Mouse (Mus musculus): ENCODE measurements around the gene Plekhs1. TPM values are rescaled to one million over a fixed set of nuclear protein-coding genes. Genes with fewer than 3 reads are reported as not detected.

Gene Plekhs1
- not detected for total RNA-seq (2021)
- long read RNA-seq, experiment 1: 0 reads
- long read RNA-seq, experiment 2: 0 reads

DNA sequence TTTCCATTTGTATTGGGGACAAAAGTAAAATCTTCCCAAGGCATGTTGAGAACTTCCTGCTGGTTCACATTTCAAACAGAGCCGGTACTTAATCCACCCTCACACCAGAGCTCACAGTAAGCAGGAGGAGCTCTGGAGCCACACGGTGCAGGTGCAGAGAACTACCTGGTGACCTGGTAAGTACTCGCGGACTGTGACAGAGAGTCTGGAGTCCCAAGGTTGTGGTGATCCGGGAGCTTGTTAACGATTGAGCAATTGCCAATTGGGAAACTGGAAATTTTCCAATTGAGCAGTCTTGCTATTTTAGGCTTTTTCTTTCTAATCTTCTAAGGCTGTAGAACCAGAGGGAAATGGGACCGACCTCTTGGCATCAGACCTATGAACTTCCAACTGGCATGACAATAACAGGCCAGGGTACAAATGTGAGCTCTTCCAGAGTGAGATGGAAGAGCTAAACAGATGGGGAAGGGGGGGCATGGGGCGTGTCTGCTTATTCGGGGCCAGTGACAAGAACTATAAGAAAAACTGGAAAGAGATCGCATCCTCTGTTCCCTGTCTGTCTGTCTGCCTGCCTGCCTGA, at the start of gene Plekhs1:
Gene Plekhs1, plus strand, starts transcription at position 119 of the 580 bp plus-strand sequence.
- DNase-seq: no peak

DNA sequence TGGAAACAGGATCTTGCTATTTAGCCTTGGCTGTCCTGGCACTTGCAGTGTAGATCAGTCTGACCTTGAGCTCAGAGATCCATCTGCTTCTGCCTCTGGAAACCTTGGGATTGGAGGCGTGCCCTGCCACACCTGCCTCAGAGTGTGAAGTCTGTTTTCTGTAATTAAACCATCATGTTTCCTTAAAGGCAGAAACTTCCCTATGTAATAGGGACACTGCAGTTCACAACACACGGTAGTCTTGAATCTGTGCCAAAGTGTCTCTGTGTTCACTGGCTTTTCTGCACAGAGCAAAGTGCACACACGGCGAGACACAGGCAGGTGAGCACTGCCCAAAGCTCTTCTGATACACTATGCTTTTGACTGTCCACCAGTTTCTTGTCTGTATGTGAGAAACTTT, 43.0 kb upstream of the Plekhs1 start:
- DNase-seq: no peak

DNA sequence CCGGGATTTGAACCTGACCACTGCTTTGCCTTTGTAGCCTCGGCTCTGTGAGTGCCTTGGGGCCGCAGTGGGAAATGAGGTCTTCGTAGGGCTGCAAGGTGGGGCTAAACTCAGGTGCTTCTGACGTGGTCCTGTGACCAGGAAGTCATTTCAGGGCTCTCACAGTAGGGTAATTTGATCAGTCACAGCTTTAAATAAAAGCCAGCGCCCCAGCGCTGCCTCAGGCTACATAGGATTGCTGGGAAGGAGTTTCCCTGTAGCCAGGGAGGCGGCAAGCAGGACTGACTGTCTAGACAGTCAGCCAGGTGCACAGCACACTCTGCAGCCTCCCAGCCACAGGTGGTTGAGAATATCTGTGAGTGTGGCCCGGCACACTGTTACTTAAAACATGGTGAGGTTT, 42.0 kb upstream of the Plekhs1 start:
- DNase-seq: no peak

DNA sequence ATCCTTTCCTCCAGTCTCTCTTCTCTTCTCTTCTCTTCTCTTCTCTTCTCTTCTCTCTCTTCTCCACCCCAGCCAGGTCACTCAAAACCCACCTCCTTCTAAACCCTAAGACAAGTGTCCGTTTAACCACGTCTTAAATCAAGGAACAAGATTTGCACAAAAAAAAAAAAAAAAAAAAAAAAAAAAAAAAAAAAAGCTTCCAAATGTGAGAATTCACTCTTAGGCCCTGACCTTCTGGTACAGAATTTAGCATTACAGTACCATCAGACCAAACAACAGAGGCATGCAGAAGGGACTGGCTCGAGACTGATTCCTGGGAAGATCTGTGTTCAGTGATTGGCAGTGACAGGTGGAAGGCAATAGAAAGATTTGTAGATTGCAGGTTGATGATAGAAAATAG, 41.1 kb upstream of the Plekhs1 start:
- no peak for DNase-seq

DNA sequence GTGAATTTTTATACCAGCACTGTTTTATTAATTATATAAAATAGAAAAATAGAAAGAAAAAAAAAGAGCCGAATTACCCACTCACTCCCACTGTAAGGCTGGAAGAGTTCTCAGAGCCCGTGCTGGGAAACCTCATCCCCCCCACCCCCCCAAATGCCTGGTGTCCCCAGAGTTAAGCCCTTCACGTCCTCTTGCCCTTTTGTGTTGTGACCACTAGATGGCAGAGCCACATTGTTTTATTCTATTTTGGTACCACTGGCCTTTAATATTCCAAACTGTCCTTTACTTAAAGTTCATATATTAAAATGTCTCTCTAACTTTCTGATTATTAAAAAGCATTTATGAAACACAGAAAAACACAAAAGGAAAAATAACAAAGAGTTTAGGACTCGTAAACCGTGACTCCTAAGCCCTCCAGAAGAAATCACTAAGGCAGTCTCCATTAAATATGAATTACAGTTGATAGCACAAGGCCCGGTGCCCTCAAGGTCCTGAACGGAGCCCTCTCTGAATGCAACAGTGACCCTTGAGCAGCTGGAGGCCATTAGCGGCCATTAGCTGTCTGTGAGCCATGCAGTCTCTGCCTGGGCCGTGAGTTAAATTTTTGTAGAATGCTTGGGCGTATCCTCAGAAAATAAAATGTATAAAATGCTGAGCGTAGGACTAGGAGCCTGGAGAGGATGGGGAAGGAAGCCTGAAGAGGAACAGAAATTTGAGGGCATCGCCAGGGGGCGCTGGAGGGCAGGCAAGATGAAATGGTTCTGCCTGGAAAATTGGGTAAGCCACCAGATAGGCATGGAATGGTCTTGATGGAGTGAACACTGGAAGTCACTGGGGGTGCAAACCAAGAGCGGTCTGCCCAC, 38.7 kb upstream of the Plekhs1 start:
- DNase-seq: peak; percentile 72

DNA sequence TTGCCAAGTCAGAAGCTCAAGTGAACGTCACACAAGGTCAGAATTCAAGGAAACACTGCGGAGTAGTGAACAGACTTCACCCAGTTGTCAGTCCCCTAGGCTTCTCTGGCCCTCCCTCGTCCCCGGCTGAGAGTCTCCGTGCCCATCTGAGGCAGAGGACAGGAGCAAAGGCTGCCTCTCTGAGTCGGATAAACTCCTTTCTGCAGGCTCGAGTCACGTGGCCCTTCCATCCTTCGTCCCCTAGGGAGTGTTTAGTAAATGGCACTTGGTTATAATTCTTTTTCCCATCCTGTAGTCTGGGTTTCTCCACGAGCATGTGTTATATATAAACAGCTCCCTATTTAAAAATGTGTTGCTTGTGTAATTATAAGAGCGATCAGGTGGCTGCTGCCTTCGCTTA, 38.1 kb upstream of the Plekhs1 start:
- DNase-seq: no peak

DNA sequence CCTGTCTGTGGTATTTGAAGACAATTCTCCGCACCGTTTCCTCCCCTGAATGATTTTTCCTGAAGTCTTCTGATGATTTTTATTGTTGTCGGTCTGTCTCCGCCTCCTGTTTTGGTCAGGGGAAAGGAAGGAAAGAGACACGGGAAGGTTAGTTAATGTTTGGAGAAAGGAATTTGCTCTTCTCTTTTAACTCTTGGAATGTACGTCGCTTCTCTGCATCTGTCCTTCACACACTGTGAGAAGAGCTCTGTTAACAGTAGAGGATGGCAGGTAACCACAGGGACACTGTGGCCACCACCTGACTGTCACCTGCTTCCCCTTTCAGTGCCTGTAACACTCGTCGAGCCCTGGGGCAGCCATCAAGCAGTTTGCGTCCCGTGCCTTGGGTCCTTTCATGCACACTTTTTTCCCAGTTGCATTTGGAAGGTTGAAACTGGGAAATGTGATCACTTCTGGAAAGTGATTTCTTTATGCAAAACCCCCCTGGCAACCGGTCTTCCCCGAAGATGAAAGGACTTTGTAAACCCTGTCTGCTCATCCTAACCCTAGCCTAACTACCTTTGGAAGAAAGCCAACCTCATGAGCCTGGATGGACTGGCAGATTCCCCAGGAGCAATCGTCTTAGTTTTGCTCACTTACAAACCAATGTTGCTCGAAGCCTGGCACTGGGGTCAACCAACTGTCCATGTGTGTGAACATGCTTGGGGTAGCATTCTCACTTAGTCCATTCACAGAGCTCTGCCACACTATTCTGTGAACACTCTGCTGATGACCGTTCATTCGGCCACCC, 36.6 kb upstream of the Plekhs1 start:
- DNase-seq: no peak

DNA sequence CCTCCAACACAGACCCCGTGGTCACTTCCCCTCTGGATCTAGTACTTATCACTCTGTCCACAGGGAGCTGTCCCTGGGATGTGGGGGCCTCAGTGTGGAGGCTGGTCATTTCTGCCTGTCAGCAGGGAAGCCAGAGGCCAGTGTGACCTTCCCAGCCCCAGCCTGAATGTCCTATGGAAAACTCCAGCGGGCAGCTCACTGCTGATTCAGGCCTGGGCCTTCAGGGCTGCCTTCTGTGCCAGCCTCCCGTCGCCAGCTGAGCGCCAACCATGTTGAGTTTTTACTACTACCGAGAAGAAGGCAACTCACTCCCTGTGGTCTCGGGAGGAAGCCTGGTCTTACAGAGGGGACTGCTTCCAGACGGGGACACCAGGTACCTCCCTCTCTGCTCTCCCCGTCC, 35.9 kb upstream of the Plekhs1 start:
- no peak for DNase-seq

DNA sequence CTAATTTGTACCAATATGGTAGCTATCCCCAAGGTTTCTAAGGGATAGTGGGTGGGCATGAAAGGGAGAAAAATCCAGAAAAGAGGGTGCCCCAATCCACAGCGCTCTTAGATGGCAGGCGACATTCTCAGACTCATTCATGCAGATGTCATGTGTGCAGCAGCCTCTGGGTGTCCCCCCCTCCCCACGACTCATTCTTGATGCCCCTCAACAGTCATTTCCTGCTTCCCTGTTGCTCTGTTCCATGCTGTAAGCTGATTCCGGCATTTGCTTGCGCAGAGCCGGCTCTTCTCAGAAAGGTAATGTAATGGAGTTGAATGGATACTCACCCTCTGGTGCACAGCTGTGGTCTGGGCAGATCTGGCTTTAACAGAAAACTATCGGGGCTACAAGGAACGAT, 31.1 kb upstream of the Plekhs1 start:
- no peak for DNase-seq

DNA sequence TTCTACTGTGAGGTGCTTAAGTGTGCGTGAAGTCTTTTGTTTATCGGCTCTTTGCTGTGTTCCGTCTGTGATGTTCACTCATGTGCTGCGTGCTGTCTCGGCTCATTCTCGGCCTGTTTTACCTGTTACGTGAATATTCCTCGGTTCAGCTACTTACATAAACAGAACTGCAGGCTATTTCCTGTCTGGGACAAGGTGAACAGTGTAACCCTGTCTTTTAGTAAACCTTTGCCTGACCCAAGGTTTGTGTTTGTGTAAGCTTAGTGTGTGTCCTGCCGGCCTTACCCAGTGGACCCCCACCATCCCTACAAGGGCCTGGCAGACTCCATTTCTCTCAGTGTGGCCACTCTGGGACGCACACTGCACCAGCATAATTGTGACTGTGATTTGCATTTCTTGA, 28.7 kb upstream of the Plekhs1 start:
- DNase-seq: no peak

DNA sequence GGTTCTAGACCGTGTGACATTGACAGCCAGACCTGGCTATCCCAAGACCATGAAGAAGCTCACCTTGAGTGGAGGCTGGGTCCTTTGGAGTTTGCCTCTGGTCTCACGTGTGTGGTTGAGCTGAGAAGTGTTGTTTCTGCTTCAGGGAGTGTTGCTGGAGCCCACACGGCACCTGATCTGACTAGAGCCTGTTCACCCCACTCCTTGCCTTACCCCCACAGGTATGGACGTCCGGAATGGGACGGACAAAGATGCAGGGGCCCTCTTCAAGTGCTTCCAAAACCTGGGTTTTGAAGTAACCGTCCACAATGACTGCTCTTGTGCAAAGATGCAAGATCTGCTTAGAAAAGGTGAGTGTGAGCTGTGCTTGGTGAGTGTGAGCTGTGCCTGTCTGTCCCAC, 27.9 kb upstream of the Plekhs1 start:
- DNase-seq: no peak

DNA sequence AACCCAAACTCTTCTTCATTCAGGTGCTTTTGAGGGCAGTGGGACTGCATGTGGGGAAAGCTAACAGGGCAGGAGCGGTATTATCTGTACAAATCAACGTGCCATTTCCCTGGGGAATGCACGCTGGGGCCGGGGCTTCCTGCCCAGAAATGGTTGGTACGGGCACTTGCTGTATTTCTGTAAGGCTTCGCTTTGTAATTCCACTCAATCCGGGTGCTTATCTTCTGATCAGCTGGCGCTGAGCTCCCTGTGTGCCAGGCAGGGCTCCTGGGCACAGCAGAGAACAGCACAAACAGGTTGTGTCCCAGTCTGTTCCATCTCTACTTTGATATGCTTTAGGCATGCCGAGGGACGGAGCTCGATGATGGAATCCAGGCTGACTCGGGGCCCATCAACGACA, 25.1 kb upstream of the Plekhs1 start:
- no peak for DNase-seq

DNA sequence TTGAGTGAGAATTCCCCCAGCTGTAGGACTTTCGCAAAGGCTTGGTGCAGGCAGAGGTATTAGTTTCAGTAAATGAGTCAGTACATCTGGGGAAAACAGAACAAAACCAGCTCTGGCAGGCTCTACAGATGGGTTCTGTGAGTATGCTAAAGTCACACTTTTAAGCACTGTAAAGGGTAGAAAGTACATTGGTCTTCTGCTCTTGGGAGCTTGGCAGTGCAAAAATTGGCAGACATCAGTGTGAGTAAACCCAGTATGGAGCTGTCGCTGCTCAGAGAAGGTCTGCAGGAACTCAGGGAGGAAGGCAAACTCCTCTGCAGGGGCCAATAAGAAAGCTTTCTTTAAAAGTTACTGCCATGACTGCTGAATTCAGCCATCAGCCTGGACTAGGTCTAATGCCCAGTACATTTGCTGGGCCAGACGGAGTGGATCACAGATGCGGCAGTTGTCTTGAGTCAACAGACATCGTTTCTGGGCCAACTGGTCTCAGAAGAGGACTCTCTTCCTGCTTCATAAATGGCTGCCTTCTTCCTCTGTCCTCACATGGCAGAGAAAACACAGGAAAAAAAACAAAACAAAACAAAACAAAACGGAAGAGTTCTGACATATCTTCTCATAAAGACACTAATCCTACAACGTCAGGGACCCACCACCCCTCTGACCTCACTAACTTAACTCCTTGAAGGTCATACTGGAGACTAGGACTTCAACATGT, 22.9 kb upstream of the Plekhs1 start:
- no peak for DNase-seq

DNA sequence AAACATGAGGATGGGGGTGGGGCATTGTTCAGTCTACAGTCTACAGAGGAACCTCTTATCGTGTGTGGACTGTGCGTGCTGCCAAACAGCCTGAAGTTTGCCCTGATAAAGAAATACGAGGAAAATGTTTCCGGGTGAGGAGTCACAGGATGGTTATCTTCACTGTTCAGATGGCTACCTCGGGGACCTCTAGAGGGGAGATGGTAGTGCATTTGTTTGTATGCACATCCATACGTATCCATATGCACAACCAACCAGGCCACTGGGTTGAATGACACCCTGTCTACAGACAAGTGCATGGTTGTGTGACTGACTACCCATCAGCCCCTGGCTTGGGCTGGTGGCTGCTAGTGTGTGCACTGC, 22.4 kb upstream of the Plekhs1 start:
- no peak for DNase-seq

DNA sequence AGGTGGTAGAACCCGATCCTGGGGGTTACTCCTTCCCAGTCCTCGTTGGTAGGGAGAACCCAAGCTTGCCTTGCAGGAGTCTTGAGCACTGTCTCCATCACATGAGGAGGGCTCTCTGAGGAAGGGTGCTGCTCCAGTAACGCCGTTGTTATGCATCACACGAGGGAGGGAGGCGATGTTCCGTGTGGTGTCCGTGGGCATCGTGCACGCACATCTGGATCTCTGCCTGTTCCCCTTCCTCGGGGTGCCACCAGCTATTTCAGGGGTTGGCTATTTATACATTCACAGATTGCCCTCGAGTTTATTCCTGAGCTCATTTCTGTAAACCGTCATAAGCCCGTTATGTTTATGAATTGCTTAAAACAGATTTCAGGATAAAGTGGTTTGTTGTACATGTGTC, 18.0 kb upstream of the Plekhs1 start:
- no peak for DNase-seq

DNA sequence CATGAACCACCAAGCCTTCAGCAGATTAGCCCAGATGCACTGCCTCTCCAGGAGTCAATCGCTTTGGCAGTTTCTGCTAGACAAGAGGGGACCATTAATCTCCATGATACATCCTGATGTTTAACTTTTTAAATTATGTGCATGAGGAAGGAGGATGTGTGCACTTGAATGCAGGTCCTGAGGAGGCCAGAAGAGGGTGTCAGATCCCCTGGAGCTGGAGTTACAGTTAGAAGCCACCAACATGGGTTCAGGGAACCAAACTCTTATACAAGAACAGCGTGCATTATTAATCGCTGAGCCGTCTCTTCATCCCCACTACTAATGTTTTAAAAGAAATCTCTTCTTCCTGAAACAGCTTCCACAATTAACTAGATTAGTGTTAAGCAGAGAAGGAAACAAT, 12.7 kb upstream of the Plekhs1 start:
- DNase-seq: no peak

DNA sequence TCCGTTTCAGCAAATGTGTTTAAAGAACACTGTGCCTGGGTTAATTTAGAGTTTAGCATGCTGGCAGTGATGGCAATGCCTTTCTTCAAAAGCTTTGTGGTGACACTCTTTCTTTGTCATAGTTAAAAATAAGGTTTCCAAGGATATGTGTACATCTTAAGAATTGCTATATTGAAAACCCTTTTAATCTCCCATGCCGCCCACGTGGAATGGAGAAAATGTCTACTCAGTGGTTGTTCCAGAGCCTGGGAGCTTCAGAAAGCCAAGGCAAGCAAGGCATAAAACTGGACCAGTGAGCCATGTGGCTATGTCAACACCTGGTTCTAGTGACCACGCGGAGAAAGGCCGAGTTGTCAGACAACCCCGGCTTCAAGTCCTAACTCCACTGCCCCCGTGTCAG, 11.9 kb upstream of the Plekhs1 start:
- no peak for DNase-seq

DNA sequence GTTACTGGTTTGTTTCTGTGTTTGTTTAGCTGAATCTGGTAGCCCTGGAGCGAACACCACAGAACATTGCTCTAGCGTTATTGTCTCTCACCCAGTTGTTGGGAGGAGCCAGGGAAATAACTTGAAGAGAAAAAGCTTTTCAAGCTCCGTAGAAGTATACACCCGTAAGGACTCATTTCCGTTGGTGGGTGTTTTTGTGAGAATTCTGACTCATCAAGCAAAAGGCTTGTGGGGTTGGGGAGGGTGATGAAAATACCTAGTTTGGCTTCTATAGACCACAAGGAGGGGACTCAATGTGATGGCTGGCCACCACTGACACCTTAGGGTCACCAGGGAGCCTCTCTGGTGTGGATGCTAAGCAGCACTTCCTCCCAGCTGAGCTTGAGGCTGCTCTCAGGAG, 10.5 kb upstream of the Plekhs1 start:
- DNase-seq: no peak

DNA sequence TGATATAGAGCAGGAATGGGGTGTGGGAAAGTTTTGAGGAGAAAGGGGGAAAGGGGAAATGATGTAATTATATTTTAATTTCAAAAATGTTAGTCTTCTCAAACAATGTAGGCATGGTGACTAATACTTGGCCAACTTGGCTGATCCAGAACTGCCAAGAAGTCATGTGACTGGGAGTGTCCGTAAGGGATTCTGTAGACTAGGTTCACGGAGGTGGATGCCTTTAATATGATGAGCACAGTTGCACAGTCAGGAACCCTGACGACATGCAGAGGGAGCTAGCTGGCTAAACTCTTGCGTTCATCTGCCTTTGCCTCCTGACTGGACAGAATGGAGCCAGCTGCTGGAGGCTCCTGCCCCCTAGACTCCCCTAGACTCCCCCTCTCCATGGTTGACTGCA, 9.6 kb upstream of the Plekhs1 start:
- no peak for DNase-seq

DNA sequence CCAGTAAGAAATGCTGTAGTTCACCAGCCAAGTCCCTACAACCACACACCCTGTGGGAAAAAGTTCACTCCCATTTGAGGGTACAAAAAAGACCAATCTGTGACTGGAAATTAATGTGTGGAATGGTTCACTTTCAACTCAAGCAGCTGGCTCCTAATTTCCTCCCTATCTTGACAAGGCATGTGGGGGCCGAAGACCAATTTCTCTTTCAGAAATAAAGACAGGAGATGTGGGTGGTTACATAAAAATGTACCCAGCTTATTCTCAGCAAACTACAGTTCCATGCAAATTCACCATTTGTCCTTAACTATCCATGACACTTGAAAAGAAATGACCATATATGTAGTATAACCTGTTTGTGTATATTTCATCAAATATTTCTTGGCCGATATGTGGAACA, 9.0 kb upstream of the Plekhs1 start:
- DNase-seq: no peak

DNA sequence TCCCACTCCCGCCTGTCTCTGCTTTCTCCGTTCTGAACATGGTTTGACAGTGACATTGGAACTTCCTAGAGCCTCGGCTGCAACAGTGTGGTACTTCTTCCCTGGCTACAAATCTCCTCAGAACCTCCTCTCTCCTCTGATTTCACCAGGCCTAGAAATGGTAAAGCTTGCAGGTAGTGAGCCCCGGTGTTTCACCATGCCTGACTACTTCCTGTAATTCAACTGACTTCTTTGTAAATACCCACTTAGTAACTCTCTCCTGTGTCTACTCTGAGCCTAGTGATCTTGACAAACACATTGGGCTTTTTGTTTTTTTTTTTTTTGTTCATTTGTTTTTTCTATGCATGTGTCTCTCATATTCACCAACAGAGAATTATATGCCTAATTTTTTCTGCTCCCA, 6.6 kb upstream of the Plekhs1 start:
- DNase-seq: no peak

DNA sequence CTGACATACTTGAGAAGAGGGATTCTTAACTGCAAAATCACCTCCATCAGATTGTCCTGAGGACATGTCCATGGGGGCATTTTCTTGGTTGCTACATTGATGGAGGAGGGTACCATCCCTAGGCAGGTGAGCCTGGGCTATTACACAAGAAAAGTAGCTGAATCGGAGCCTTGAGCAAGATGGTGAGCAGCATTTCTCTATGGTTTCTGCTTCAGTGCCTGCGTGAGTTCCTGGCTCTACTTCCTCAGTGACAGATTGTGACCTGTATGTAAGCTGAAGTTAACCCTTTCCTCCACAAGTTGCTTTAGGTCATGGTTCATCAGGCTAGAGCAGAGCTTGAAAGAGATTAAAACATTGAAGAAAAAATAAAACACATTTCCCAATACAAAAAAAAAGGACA, 6.1 kb upstream of the Plekhs1 start:
- DNase-seq: no peak

DNA sequence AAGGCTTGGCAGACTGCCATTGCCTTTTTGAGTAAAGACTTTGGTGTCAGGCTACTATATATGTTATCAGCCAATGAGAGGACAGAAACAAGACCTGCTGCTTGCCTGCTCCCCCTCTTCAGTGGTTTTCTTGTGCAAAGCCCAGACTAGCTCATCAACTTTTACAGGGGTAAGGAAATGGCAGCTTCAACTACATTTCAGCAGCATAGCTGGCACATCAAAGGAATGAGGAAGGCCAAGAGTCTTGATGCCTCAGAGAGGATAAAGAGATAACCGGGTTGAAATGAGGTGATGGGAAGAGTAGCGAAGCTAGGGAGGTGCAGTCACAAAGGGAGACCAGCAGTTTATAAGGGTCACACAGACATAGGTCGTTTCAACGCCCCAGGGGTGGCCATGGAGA, 3.9 kb upstream of the Plekhs1 start:
- no peak for DNase-seq
